Mouse (Mus musculus) lung, adult 2 months (tissue): Measurements from ENCODE around the gene Cfap43. TPM values are rescaled to one million over a fixed set of nuclear protein-coding genes. Genes with fewer than 3 reads are reported as not detected.

Experiments
- DNase-seq: peaks from one replicate; pipeline ENCODE4 v3.0.0; 2022
- H3K4me1 ChIP-seq: fragments of 200-500 bp; 2 replicates; pipeline ENCODE4 v1.6.1; 2011; ENCODE audit warnings: low read length; ENCODE audit not compliant: control insufficient read depth, insufficient read depth
- H3K4me3 ChIP-seq: fragments of 200-500 bp; replicated peaks from 2 replicates; pipeline ENCODE3; 2011; ENCODE audit warnings: low read depth, mild to moderate bottlenecking, control low read depth, low read length; ENCODE audit errors: extremely low read depth
- CTCF ChIP-seq: fragments of 200-500 bp; IDR thresholded peaks from 2 replicates; pipeline ENCODE4 v1.5.1; 2011; ENCODE audit warnings: mild to moderate bottlenecking, low read length, control low read depth; ENCODE audit not compliant: insufficient read depth
- POLR2A ChIP-seq: fragments of 200-500 bp; IDR thresholded peaks from 2 replicates; pipeline ENCODE4 v1.6.1; 2011; ENCODE audit warnings: low read depth, mild to moderate bottlenecking, control low read depth, low read length, borderline replicate concordance; ENCODE audit errors: extremely low read depth
- WGBS: fragments of 180-500 bp; shearing (Covaris S2); methylation state at CpG from one replicate; pipeline ENCODE4 v1.1.7; 2018; 5-methylcytosine and 5-hydroxymethylcytosine counted together
- polyA plus RNA-seq: library from polyadenylated mRNA; depleted of rRNA; stranded (reverse); fragments of >200 nt; gene quantifications from 2 replicates; pipeline ENCODE4 v1.2.3, GENCODE M21; 2012; rRNA removed

The Cfap43 gene
- polyA plus RNA-seq, 1 experiment = 7.1 TPM

- no peak for DNase-seq
- WGBS = 67% methylated on average over 7 of the region's 7 CpGs
- TF ChIP-seq CTCF (no peak), POLR2A (no peak)
- no peaks in the 10 kb centered on the region for H3K4me1 ChIP-seq
- no peak overlapping the region for H3K4me3 ChIP-seq
Observed at GRCm38 (mm10) chr19:47689592-47689991, 229.5 kb downstream of the Cfap43 start.

Other genes starting within 250 kb of the Cfap43 start
- 8.7 and 20.2 TPM in 2 replicates for gene Col17a1, start 227.2 kb downstream of the Cfap43 start, polyA plus RNA-seq
- 47.8 and 56.4 TPM in 2 replicates for gene Sfr1, start 187.6 kb downstream of the Cfap43 start, polyA plus RNA-seq
- 101 and 155 TPM in 2 replicates for gene Gsto1, start 64.3 kb downstream of the Cfap43 start, polyA plus RNA-seq
- gene Gsto2, start 53.8 kb downstream of the Cfap43 start, polyA plus RNA-seq = 1.1 and 1.5 TPM in 2 replicates
- gene Itprip, start within 50 bp of the Cfap43 start, polyA plus RNA-seq = 17.8 and 22.0 TPM in 2 replicates
- 0.38 and 0.92 TPM in 2 replicates for gene Cfap58, start 18.4 kb upstream of the Cfap43 start, polyA plus RNA-seq